Mouse (Mus musculus) embryonic facial prominence, embryonic 15.5 days (tissue): ENCODE results near the gene Hist1h2ap. TPM values are rescaled to one million over a fixed set of nuclear protein-coding genes. Genes with fewer than 3 reads are reported as not detected.
"Not testable (repeated sequence)": the region's sequence is repeated elsewhere in the genome, so short reads cannot be mapped to it uniquely, and the experiment has no call there.

ENCODE experiments used
- ATAC-seq: fragments of 200-750 bp; cut with Nextera tagmentation; 2 replicates; pipeline ENCODE4 v1.8.0; 2017; ENCODE audit warnings: low read depth, moderate TSS enrichment; ENCODE audit not compliant: insufficient number of reproducible peaks, low FRiP score, low TSS enrichment
- H3K27ac ChIP-seq: fragments of 300-500 bp; sonication (generic); replicated peaks from 2 replicates; pipeline ENCODE4 v1.5.1; 2015; ENCODE audit warnings: mild to moderate bottlenecking, inconsistent platforms
- H3K27me3 ChIP-seq: fragments of 300-500 bp; sonication (generic); 2 replicates; pipeline ENCODE4 v1.6.1; 2015; ENCODE audit warnings: inconsistent platforms
- H3K36me3 ChIP-seq: fragments of 300-500 bp; sonication (generic); 2 replicates; pipeline ENCODE4 v1.6.1; 2015; ENCODE audit warnings: mild to moderate bottlenecking, inconsistent platforms
- H3K4me1 ChIP-seq: fragments of 300-500 bp; sonication (generic); 2 replicates; pipeline ENCODE4 v1.6.1; 2015; ENCODE audit warnings: inconsistent platforms
- H3K4me2 ChIP-seq: fragments of 300-500 bp; sonication (generic); replicated peaks from 2 replicates; pipeline ENCODE4 v1.6.1; 2015; ENCODE audit warnings: mild to moderate bottlenecking, inconsistent platforms
- H3K4me3 ChIP-seq: fragments of 300-500 bp; sonication (generic); replicated peaks from 2 replicates; pipeline ENCODE4 v1.5.1; 2015; ENCODE audit warnings: mild to moderate bottlenecking, inconsistent platforms
- H3K9ac ChIP-seq: fragments of 300-500 bp; sonication (generic); 2 replicates; pipeline ENCODE4 v1.6.1; 2015; ENCODE audit warnings: inconsistent platforms
- H3K9me3 ChIP-seq: fragments of 300-500 bp; sonication (generic); replicated peaks from 2 replicates; pipeline ENCODE4 v1.6.1; 2016; ENCODE audit warnings: inconsistent platforms
- WGBS: fragments of 180-500 bp; shearing (Covaris S2); methylation state at CpG from one replicate; pipeline ENCODE4 v1.1.7; 2015; 5-methylcytosine and 5-hydroxymethylcytosine counted together
- polyA plus RNA-seq: library from polyadenylated mRNA; unstranded; fragments of >200 nt; fragmentation: Nextera tagmentation; extraction: Ambion mirVana; gene quantifications from 2 replicates; pipeline ENCODE4 v1.2.1, GENCODE M21; 2015

Gene Hist1h2ap
- polyA plus RNA-seq, 1 experiment from 2014 or later, result 2,761 TPM

DNA sequence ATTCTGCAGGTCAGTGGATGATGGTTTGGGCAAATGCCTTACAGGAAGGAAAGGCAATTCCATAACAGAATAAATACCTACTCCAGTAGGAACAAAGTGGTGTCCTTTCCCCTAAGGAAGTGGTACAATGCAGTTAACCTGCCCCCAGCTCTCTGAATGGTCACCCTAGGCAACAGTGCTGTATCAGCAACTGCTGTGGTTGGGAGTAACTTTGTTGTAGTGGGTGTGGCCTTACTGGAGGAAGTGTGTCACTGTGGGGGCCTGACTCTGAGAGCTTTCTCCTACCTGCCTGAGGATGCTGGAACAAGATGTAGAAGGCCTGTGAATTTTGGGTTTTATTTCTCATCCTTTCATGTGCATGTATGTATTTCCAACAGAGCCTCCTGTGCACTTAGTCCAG, 13.0 kb upstream of the Hist1h2ap start:
- H3K4me3 ChIP-seq, H3K27ac ChIP-seq, ATAC-seq, H3K36me3 ChIP-seq, H3K4me2 ChIP-seq, H3K4me1 ChIP-seq, H3K9me3 ChIP-seq, H3K27me3 ChIP-seq, H3K9ac ChIP-seq: not testable (repeated sequence)

- not testable (repeated sequence) for H3K36me3 ChIP-seq, H3K4me3 ChIP-seq, H3K9me3 ChIP-seq, ATAC-seq, H3K27me3 ChIP-seq, H3K4me2 ChIP-seq, H3K4me1 ChIP-seq, H3K9ac ChIP-seq, H3K27ac ChIP-seq
- no CpG with 5 or more reads among the region's 4 CpGs for WGBS
Observed at GRCm38 (mm10) chr13:21840508-21840907, 7.2 kb upstream of the Hist1h2ap start.

- peak; percentile 87 for ATAC-seq
- not testable (repeated sequence) for H3K4me1 ChIP-seq, H3K9me3 ChIP-seq, H3K27me3 ChIP-seq, H3K27ac ChIP-seq, H3K9ac ChIP-seq, H3K36me3 ChIP-seq
- peak within 1 kb of the TSS; percentile 31; the same call in 1 of the 2 replicates for H3K4me2 ChIP-seq
- peak within 1 kb of the TSS; percentile 25 for H3K4me3 ChIP-seq
- 0% methylated on average over 27 of the region's 58 CpGs for WGBS
Observed at GRCm38 (mm10) chr13:21831418-21832394, 1.6 kb downstream of the Hist1h2ap start, which contains the start of gene Hist1h4n. Gene Hist1h4n, minus strand, starts transcription at chr13:21832196.

DNA sequence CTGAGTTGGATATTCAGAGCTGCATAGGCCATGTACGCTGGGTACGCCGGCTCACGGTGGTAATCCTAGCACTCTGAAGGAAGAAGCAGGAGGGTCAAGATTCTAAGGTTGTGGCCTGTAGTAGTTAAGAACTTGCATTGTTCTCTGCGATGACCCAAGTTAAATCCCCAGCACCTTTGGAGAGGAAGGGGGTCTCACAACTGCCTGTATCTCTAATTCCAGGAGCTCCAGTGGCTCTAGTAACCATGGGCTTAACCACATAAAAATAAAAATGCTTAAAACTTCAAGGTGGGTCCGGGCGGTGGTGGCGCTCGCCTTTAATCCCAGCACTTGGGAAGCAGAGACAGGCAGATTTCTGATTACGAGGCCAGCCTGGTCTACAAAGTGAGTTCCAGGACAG, 3.0 kb downstream of the Hist1h2ap start:
- H3K4me2 ChIP-seq, result no peak overlapping the region
- ATAC-seq, result no peak

GRCm38 (mm10) chr13:21828511-21828910, 4.8 kb downstream of the Hist1h2ap start:
- Histone ChIP-seq H3K9me3 (no peaks in the 10 kb centered on the region), H3K4me1 (no peaks in the 10 kb centered on the region), H3K27me3 (no peaks in the 10 kb centered on the region), H3K4me3 (no peak overlapping the region), H3K9ac (no peak overlapping the region), H3K4me2 (no peak overlapping the region), H3K36me3 (no peaks in the 10 kb centered on the region; the same call in 1 of the 2 replicates), H3K27ac (no peak overlapping the region)
- 79% methylated on average over 3 of the region's 3 CpGs for WGBS
- ATAC-seq, result no peak

More for the DNA sequence above, 3.0 kb downstream of the Hist1h2ap start:
- no peak overlapping the region for H3K4me3 ChIP-seq
- H3K4me1 ChIP-seq, result no peaks in the 10 kb centered on the region
- H3K36me3 ChIP-seq, result no peaks in the 10 kb centered on the region; the same call in 1 of the 2 replicates
- WGBS, result 82% methylated on average over 10 of the region's 10 CpGs
- no peak overlapping the region for H3K9ac ChIP-seq
- no peaks in the 10 kb centered on the region for H3K9me3 ChIP-seq
- H3K27me3 ChIP-seq, result no peaks in the 10 kb centered on the region
- 0 out of 2 replicates have a peak overlapping the region, but pooled peaks have one; percentile 11 for H3K27ac ChIP-seq

DNA sequence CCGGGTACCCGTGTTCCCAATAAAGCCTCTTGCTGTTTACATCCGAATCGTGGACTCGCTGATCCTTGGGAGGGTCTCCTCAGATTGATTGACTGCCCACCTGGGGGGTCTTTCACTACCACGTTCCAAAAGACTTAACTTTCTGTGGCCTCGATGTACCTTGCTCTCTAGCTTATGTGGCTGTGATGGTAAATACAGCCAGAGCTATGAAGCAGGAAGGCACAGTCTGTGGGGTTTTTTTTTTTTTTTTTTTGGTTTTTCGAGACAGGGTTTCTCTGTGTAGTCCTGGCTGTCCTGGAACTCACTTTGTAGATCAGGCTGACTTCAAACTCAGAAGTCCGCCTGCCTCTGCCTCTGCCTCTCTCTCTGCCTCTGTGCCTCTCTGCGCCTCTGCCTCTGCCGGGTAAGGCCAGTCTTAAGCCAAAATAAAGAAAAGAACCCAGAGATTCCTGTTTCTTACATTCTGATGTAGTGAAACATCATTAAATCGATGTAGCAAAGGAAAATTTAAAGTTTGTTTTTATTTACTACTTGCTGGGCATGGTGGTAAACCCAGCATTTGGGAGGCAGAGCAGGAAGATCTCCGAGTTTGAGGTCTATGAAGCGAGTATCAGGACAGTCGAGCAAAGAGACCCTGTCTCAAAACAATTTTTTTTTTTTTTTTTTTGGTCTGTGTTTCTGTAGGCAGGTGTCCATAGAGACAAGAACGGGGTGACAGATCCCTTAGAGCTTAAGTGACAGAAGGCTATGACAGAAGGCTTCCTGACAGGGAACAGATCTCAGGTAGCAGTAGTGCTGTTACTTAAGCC, 13.0 kb downstream of the Hist1h2ap start:
- not testable (repeated sequence) for H3K9ac ChIP-seq, H3K4me2 ChIP-seq, H3K27ac ChIP-seq, H3K9me3 ChIP-seq, H3K27me3 ChIP-seq, H3K4me3 ChIP-seq, H3K36me3 ChIP-seq, H3K4me1 ChIP-seq, ATAC-seq
- WGBS, result 69% methylated on average over 8 of the region's 16 CpGs

DNA sequence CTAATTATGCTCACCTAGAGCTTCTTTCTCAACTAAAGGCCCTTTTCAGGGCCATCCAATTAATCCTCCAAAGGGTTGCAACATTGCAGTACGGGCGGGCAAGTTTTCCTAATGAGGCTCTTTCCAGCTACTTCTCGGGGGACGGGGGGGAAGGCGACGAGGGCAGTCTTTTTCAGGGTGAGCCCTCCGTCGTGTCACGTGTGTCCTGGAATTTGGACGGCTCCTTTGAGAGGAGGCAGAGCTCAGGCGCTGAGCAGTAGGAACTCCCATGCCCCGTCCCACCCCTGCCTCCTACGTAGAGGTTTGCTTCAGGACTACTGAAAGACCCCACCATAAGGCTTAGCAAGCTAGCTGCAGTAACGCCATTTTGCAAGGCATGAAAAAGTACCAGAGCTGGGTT, 21.2 kb downstream of the Hist1h2ap start:
- WGBS, result 0% methylated on average over 14 of the region's 14 CpGs
- H3K27ac ChIP-seq, H3K9me3 ChIP-seq: not testable (repeated sequence)

GRCm38 (mm10) chr13:21811539-21811938, 21.8 kb downstream of the Hist1h2ap start, which contains the start of gene Hist1h4m:
Gene Hist1h4m, plus strand, starts transcription at chr13:21811746.
- WGBS, result no CpG with 5 or more reads among the region's 24 CpGs
- peak within 1 kb of the TSS; percentile 40 for H3K4me2 ChIP-seq
- ATAC-seq, result peak; percentile 67; the same call in 1 of the 2 replicates

More for the DNA sequence above, 21.2 kb downstream of the Hist1h2ap start:
- H3K27me3 ChIP-seq, H3K9ac ChIP-seq, H3K4me1 ChIP-seq, H3K36me3 ChIP-seq: not testable (repeated sequence)
- Histone ChIP-seq H3K4me3 (peak overlapping the region; percentile 16; the same call in 1 of the 2 replicates), H3K4me2 (peak overlapping the region; percentile 40)
- ATAC-seq, result peak; percentile 44; the same call in 1 of the 2 replicates

GRCm38 (mm10) chr13:21811074-21811473, 22.2 kb downstream of the Hist1h2ap start:
- H3K9me3 ChIP-seq, H3K4me1 ChIP-seq, H3K4me3 ChIP-seq, H3K27me3 ChIP-seq, H3K9ac ChIP-seq, H3K4me2 ChIP-seq, H3K27ac ChIP-seq, H3K36me3 ChIP-seq: not testable (repeated sequence)
- no CpG with 5 or more reads among the region's 8 CpGs for WGBS
- ATAC-seq, result 0 out of 2 replicates have a peak, but pooled peaks have one; percentile 23

More at GRCm38 (mm10) chr13:21811539-21811938, 21.8 kb downstream of the Hist1h2ap start, which contains the start of gene Hist1h4m:
- peak within 1 kb of the TSS; percentile 16; the same call in 1 of the 2 replicates for H3K4me3 ChIP-seq
- not testable (repeated sequence) for H3K9ac ChIP-seq, H3K4me1 ChIP-seq, H3K27ac ChIP-seq, H3K9me3 ChIP-seq, H3K27me3 ChIP-seq, H3K36me3 ChIP-seq

- H3K9me3 ChIP-seq, H3K36me3 ChIP-seq, H3K4me2 ChIP-seq, H3K27ac ChIP-seq, H3K27me3 ChIP-seq, H3K4me1 ChIP-seq, H3K9ac ChIP-seq, H3K4me3 ChIP-seq: not testable (repeated sequence)
- no CpG with 5 or more reads among the region's 23 CpGs for WGBS
- peak; percentile 96 for ATAC-seq
Observed at GRCm38 (mm10) chr13:21810073-21810472, 23.2 kb downstream of the Hist1h2ap start, which contains the start of the genes Hist1h2bq and Hist1h2ao. Gene Hist1h2bq, minus strand, starts transcription at chr13:21810197. Gene Hist1h2ao, plus strand, starts transcription at chr13:21810465.

DNA sequence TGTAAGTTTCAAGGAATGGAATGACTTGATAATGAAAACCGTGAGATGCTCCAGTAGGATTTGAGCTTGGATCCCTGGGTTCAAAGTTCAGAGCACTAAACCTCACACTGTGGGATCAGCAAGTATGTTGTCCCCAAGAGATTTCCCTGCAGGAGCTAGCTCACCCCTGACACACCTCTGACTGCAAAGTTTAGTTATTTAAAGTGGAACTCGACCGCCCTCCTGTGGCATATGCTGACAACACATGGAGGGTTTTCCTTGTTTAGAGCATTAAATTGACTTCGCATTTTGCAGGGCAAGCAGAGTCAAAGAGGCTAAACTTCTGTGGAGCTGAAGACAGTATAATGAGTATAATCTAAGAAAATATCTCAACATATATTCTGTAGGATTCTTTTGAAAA, 30.2 kb downstream of the Hist1h2ap start:
- not testable (repeated sequence) for H3K27ac ChIP-seq, H3K9me3 ChIP-seq, H3K4me3 ChIP-seq, H3K4me1 ChIP-seq, H3K36me3 ChIP-seq, H3K9ac ChIP-seq, H3K27me3 ChIP-seq, H3K4me2 ChIP-seq
- no CpG with 5 or more reads among the region's 4 CpGs for WGBS
- ATAC-seq, result peak; percentile 66; the same call in 1 of the 2 replicates
